Mouse (Mus musculus) lung, embryonic 16.5 days (tissue): ENCODE measurements around the gene Tcp10c. TPM values are rescaled to one million over a fixed set of nuclear protein-coding genes. Genes with fewer than 3 reads are reported as not detected.
A peak's percentile ranks its signal among the peaks of the same experiment; 100 is the strongest.
"Not testable (repeated sequence)": the region's sequence is repeated elsewhere in the genome, so short reads cannot be mapped to it uniquely, and the experiment has no call there.

Experiments used
- ATAC-seq: fragments of 200-750 bp; cut with Nextera tagmentation; 2 replicates; pipeline ENCODE4 v1.8.0; 2017; ENCODE audit warnings: low read depth, mild to moderate bottlenecking, moderate library complexity
- H3K27ac ChIP-seq: fragments of 300-500 bp; sonication (generic); 2 replicates; pipeline ENCODE4 v1.5.1; 2014; ENCODE audit warnings: mild to moderate bottlenecking, control low read depth, low read length
- H3K27me3 ChIP-seq: fragments of 300-500 bp; sonication (generic); 2 replicates; pipeline ENCODE4 v1.6.1; 2014; ENCODE audit warnings: low read depth, low read length, mixed read lengths; ENCODE audit not compliant: control insufficient read depth, insufficient read depth
- H3K36me3 ChIP-seq: fragments of 300-500 bp; sonication (generic); 2 replicates; pipeline ENCODE4 v1.6.1; 2014; ENCODE audit warnings: low read length; ENCODE audit not compliant: control insufficient read depth, insufficient read depth
- H3K4me1 ChIP-seq: fragments of 300-500 bp; sonication (generic); replicated peaks from 2 replicates; pipeline ENCODE4 v1.6.1; 2014; ENCODE audit warnings: low read length, mixed read lengths; ENCODE audit not compliant: control insufficient read depth, insufficient read depth
- H3K4me2 ChIP-seq: fragments of 300-500 bp; sonication (generic); 2 replicates; pipeline ENCODE4 v1.6.1; 2014; ENCODE audit warnings: low read depth, low read length, control low read depth
- H3K4me3 ChIP-seq: fragments of 300-500 bp; sonication (generic); 2 replicates; pipeline ENCODE4 v1.5.1; 2014; ENCODE audit warnings: mild to moderate bottlenecking, low read length, control low read depth
- H3K9ac ChIP-seq: fragments of 300-500 bp; sonication (generic); 2 replicates; pipeline ENCODE4 v1.6.1; 2014; ENCODE audit warnings: low read length, control low read depth
- H3K9me3 ChIP-seq: fragments of 300-500 bp; sonication (generic); 2 replicates; pipeline ENCODE4 v1.6.1; 2016; ENCODE audit warnings: low read length; ENCODE audit not compliant: control insufficient read depth
- WGBS: fragments of 180-500 bp; shearing (Covaris S2); extraction: QIAGEN DNeasy Blood & Tissue Kit; methylation state at CpG from one replicate; pipeline ENCODE4 v1.1.7; 2014; 5-methylcytosine and 5-hydroxymethylcytosine counted together
- polyA plus RNA-seq: library from polyadenylated mRNA; unstranded; fragments of >200 nt; fragmentation: Nextera tagmentation; extraction: Ambion mirVana; gene quantifications from 2 replicates; pipeline ENCODE4 v1.2.1, GENCODE M21; 2015

Gene Tcp10c
- polyA plus RNA-seq, 1 experiment from 2014 or later: not detected

DNA sequence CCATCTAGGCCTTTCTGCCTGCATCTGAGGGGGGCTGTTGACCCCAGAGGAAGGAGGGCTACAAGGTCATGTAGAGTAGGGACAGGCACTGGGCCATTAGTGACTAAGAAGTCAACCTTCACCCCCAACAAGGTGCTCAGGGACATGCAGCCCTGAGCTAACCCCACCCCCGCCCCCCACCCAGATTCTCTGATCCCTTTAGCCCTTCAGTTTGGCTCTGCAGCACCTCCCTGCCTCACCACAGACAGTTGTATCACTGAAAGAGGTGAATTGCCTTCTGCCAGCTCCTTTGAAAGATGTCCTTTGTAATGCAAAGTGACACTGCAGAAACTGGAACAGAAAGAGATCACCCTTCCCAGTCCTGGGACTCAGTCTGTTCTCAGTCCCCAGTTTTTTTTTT is 16.4 kb upstream of the Tcp10c start:
- not testable (repeated sequence) for H3K27ac ChIP-seq, H3K9ac ChIP-seq, H3K4me2 ChIP-seq, ATAC-seq, H3K9me3 ChIP-seq, H3K27me3 ChIP-seq, H3K4me1 ChIP-seq, H3K36me3 ChIP-seq, H3K4me3 ChIP-seq
- 45% methylated on average over 1 of the region's 1 CpGs for WGBS

DNA sequence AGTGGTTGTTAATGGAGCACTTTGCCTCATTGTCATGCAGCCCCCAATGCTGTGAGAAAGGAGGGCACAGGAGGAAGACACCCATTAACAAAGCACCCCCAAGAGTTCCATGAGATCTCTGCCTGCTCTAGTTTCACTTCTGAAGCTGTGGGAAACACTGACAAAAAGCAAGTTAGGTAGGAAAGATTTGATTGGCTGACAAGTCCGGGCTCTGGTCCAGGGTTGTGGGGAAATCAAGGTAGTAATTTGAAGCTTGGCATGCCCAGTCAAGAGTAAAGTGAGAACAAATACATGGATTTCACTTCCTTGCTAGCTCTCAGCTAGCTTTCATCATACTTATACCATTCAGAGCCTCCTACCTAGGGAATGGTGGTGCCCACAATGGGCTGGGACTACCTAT is 14.3 kb upstream of the Tcp10c start:
- WGBS: 67% methylated on average over 1 of the region's 1 CpGs
- not testable (repeated sequence) for ATAC-seq, H3K4me3 ChIP-seq, H3K4me2 ChIP-seq, H3K9ac ChIP-seq, H3K9me3 ChIP-seq, H3K4me1 ChIP-seq, H3K27ac ChIP-seq, H3K27me3 ChIP-seq, H3K36me3 ChIP-seq

DNA sequence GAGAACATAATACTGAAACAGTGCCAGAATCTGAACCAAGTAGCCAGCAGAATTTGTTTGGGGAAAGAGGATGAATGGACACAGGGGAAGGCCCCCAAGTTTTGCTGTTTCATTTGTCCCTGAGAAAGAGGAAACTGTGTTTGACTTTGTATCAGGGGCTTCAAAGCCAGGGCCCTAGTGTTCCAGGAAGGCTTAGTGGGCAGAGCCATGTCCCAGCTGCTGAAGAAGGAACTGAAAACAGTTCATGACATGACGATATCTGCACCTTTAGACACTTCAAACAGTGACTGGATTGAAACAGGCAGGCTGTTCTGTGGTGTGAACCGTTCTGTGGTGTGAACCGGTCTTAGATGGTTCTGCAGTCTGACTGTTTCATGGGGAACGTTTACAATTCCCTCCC is 8.4 kb upstream of the Tcp10c start:
- H3K27ac ChIP-seq, H3K4me2 ChIP-seq, H3K4me3 ChIP-seq, H3K36me3 ChIP-seq, H3K9ac ChIP-seq, H3K4me1 ChIP-seq, H3K27me3 ChIP-seq, H3K9me3 ChIP-seq: not testable (repeated sequence)
- peak; percentile 24; the same call in 1 of the 2 replicates for ATAC-seq
- WGBS: no CpG with 5 or more reads among the region's 4 CpGs

GRCm38 (mm10) chr17:13349563-13349962 is 4.8 kb upstream of the Tcp10c start:
- not testable (repeated sequence) for H3K4me3 ChIP-seq, H3K9me3 ChIP-seq, H3K27ac ChIP-seq, H3K4me1 ChIP-seq, H3K4me2 ChIP-seq, ATAC-seq, H3K27me3 ChIP-seq, H3K9ac ChIP-seq, H3K36me3 ChIP-seq
- 82% methylated on average over 4 of the region's 5 CpGs for WGBS

- H3K27ac ChIP-seq, H3K4me1 ChIP-seq, H3K9ac ChIP-seq, H3K36me3 ChIP-seq, H3K9me3 ChIP-seq, ATAC-seq, H3K27me3 ChIP-seq, H3K4me3 ChIP-seq, H3K4me2 ChIP-seq: not testable (repeated sequence)
- WGBS: 80% methylated on average over 8 of the region's 8 CpGs
These were observed 1.1 kb upstream of the Tcp10c start for GRCm38 (mm10) chr17:13353249-13353648.

- H3K4me1 ChIP-seq, ATAC-seq: not testable (repeated sequence)
These were observed 8.1 kb downstream of the Tcp10c start for GRCm38 (mm10) chr17:13362489-13362888.

GRCm38 (mm10) chr17:13363773-13364172 is 9.4 kb downstream of the Tcp10c start:
- not testable (repeated sequence) for ATAC-seq, H3K27ac ChIP-seq, H3K4me1 ChIP-seq, H3K4me2 ChIP-seq, H3K9me3 ChIP-seq, H3K36me3 ChIP-seq, H3K27me3 ChIP-seq, H3K9ac ChIP-seq, H3K4me3 ChIP-seq
- 83% methylated on average over 3 of the region's 5 CpGs for WGBS

More at GRCm38 (mm10) chr17:13362489-13362888, 8.1 kb downstream of the Tcp10c start:
- H3K36me3 ChIP-seq, H3K9ac ChIP-seq, H3K4me3 ChIP-seq, H3K4me2 ChIP-seq, H3K9me3 ChIP-seq, H3K27me3 ChIP-seq, H3K27ac ChIP-seq: not testable (repeated sequence)
- 86% methylated on average over 2 of the region's 2 CpGs for WGBS

DNA sequence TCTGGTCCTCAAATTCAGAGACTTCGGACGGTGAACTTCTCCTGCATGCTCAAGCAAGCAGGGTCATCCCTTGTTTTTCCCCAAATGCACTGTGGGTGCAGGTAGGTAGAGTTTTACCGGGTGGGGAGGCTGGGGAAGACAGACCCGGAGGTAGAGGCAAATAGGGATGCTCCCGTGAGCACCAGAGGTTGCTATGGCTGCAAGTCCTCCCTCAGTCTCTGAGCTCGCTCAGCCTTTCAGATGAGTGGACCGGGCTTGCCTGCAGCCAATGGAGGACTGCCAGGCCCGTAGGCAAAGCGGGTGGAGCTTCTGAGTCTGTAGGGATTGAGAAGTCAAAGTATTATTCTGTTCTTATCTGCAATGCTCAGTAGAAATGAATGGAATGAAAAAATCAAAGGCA is 9.8 kb downstream of the Tcp10c start:
- not testable (repeated sequence) for H3K27ac ChIP-seq, H3K4me1 ChIP-seq, ATAC-seq, H3K9ac ChIP-seq, H3K36me3 ChIP-seq, H3K4me3 ChIP-seq, H3K9me3 ChIP-seq, H3K4me2 ChIP-seq, H3K27me3 ChIP-seq
- WGBS: 82% methylated on average over 9 of the region's 9 CpGs

- ATAC-seq, H3K4me2 ChIP-seq, H3K9ac ChIP-seq, H3K27me3 ChIP-seq, H3K9me3 ChIP-seq, H3K4me1 ChIP-seq, H3K36me3 ChIP-seq, H3K4me3 ChIP-seq, H3K27ac ChIP-seq: not testable (repeated sequence)
- 91% methylated on average over 9 of the region's 9 CpGs for WGBS
These were observed 12.8 kb downstream of the Tcp10c start for GRCm38 (mm10) chr17:13367181-13367580.

DNA sequence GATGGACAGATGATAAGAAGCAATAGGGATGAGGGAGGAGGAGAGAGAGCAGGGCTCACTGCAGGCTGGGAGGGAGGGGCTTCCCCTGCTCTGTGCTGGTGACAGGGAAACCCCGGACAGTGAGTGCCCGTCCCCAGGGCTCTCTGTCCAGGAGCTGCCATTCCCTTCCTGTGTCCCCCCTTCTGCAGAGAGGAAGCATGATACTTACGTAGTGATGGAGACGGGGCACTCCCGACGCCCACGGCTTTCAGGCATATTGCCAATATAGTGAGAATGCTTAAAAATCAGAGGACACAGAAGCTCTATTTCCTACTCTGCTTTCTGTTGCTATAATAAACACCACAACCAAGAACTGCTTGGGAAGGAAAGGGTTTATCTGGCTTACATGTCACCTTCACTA is 14.3 kb downstream of the Tcp10c start:
- not testable (repeated sequence) for H3K9ac ChIP-seq, H3K4me3 ChIP-seq, H3K36me3 ChIP-seq, H3K4me2 ChIP-seq, H3K27me3 ChIP-seq, H3K27ac ChIP-seq, H3K4me1 ChIP-seq, H3K9me3 ChIP-seq
- WGBS: 76% methylated on average over 7 of the region's 7 CpGs
- 0 out of 2 replicates have a peak, but pooled peaks have one; percentile 47 for ATAC-seq
